Mouse (Mus musculus): ENCODE data around the gene Cep170b.

GRCm38 (mm10) chr12:112673576-112674091, 46.6 kb upstream of the Cep170b start:
- TF ChIP-seq CTCF (IDR thresholded peaks at IDR 0.05; ENCODE audit: control insufficient read depth, insufficient read depth, insufficient replicate concordance, low read depth, low read length): no peak
- no peak for TF ChIP-seq POLR2A (IDR thresholded peaks at IDR 0.05; ENCODE audit: control insufficient read depth, low read depth, low read length)

Measured in testis, adult 2 months (tissue).